Mouse (Mus musculus): ENCODE results near the gene Ccdc162. TPM values are rescaled to one million over a fixed set of nuclear protein-coding genes. Genes with fewer than 3 reads are reported as not detected.

The Ccdc162 gene
- 0.86 and 0.88 TPM in 2 replicates for polyA plus RNA-seq (2012; rRNA removed)

DNA sequence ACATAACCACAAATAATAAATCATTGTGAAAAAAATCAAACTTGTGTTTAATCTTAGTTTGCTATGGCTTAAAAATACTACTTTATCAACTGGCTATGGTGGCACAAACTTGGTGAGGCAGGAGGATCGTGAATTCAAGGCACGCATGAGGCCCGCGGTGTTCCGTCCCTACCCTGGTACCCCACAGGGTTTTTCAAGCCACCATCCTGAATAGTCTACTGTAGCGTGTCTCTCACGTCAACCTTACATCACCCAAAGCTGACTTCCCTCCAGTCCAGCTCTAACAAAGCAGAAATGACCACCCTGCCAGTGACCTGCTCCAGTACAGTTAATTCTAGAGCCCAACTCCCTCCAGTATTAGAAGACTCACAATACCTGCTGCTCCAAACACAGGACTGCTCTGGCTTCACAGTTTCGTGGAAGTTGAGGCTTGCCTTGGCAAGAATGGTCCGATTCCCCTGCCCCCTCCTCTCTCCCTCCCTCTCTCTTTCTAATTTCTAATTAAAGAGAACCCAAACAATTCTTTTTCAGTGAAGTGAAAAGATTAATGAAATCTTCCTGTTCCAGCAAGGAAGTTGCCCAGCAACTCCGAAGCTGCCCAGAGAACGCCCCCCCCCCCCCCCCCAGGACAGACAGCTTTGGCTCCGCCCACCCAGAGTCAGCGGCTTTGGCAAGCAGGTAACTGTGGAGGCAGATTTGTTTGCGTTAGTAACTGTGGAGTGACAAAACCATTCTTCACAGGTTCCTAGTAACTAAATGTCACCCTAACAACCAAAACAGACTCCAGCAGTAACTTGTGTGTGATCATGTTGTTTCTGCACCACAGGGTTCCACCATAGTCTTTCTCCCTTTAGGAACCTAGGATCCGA lies at the start of gene Ccdc162:
Gene Ccdc162 (minus strand): TSS at position 606 of the 869 bp plus-strand sequence.
- DNase-seq (ENCODE audit: low read depth, low spot score), result no peak

DNA sequence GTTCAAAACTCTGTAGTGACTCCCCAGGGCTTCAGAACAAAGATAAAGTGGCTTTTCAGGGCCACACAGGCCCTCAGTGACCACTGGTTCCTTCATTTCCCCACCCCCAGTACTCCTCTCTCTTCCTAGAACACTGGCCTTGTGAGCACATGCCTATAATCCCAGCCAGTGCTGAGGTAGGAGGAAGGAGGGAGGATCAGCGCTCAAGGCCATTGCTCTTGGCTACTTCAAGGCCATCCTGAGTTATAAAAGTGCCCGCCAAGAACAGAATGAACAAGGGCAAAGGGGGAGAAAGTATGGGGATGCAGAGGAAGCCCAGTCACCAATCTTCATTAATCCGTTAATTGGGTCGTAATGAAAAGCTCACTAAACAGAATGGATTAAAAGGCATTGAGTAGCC lies 49.2 kb upstream of the Ccdc162 start:
- WGBS, result 90% methylated on average over 4 of the region's 4 CpGs
- no peak for DNase-seq (ENCODE audit: low read depth, low spot score)

More for the DNA sequence above, at the start of gene Ccdc162:
- WGBS, result 59% methylated on average over 15 of the region's 15 CpGs

DNA sequence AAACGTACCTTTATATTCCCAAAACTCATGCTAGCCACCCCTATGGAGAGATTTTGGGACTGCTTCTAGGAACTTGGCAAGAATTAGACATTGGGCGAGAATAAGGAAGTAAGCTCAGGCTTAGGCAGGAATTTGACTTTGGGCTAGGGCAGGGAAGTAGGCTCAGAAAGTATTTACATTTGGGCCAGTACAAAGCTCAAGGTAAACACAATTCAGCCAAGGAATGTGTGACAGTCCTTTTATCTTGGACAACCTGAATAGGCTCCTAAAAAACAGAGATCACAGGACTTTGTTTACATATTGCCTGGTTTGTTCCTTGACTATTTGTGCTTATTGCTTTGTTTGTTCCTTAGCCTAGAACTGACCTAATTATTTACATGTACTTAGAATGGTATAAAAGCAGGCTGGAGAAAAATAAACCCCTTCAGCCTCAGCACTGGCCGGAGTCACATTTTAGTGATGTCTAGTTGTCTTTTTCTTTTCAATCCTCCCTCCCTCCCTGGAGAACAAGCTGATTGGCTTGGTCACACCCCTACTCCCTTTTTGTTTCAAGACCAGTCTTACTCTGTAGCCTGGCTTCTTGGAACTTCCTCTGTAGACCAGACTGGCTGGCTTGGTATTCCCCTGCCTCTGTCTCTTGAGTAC lies 47.4 kb upstream of the Ccdc162 start:
- DNase-seq (ENCODE audit: low read depth, low spot score), result no peak
- 66% methylated on average over 3 of the region's 3 CpGs for WGBS

- DNase-seq (ENCODE audit: low read depth, low spot score), result no peak
- 82% methylated on average over 3 of the region's 3 CpGs for WGBS
These were observed 44.4 kb upstream of the Ccdc162 start for GRCm38 (mm10) chr10:41760866-41761265.

- DNase-seq (ENCODE audit: low read depth, low spot score), result no peak
These were observed 41.6 kb upstream of the Ccdc162 start for GRCm38 (mm10) chr10:41758041-41758440.

DNA sequence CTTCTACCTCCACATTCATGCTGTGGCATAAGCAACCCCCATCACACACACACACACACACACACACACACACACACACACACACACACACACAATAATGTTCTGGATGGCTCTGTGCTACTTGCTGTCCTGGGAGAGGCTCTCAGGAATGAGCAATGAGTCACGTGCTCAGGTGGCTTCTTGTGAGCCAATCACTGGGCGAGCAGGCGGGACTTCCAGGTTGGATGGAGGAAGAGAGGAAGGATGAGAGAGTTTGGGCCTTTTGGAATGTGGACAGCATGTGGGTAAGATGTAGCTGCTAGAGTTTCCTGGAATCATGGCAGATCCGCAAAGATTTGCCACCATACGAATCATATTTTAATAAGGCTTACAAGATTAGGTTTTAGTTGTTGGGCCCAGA lies 40.8 kb upstream of the Ccdc162 start:
- no peak for DNase-seq (ENCODE audit: low read depth, low spot score)
- 95% methylated on average over 5 of the region's 5 CpGs for WGBS

DNA sequence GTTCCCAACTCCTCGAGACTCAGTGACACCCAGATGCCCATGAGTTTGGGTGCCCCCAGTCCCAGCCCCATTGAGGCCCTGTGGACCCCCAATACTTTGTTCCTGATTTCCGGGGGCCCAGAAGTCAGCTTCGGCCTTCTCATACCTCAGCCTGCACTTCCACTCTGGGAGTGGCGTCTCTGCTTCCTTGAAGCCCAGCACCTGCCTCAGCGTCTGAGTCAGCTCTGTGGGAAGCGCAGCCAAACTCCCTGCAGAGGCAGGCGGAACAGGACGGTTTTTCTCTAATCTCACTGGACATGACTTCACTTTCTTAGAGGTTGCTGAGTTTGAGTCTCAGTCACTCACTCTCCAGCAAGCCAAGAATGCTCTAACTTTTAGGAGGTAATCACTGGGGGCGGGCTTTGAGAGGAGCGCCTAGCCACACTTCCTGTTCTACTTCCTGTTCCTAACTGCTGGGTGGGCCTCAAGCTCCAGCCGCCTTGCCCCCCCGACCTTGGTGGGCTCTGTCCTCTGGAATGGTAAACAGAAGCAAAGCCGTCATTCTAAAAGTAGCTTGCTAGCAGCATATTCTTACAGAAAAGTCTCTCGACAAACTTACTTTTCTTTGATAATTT lies 35.5 kb upstream of the Ccdc162 start:
- WGBS, result 70% methylated on average over 14 of the region's 14 CpGs
- no peak for DNase-seq (ENCODE audit: low read depth, low spot score)

GRCm38 (mm10) chr10:41749306-41749705 lies 32.9 kb upstream of the Ccdc162 start:
- DNase-seq (ENCODE audit: low read depth, low spot score), result no peak
- WGBS, result 77% methylated on average over 3 of the region's 3 CpGs

- 93% methylated on average over 5 of the region's 5 CpGs for WGBS
- no peak for DNase-seq (ENCODE audit: low read depth, low spot score)
These were observed 30.1 kb upstream of the Ccdc162 start for GRCm38 (mm10) chr10:41746554-41746953.

GRCm38 (mm10) chr10:41744006-41744405 lies 27.6 kb upstream of the Ccdc162 start:
- DNase-seq (ENCODE audit: low read depth, low spot score), result no peak
- WGBS, result 71% methylated on average over 4 of the region's 4 CpGs

- no peak for DNase-seq (ENCODE audit: low read depth, low spot score)
- WGBS, result 79% methylated on average over 2 of the region's 2 CpGs
These were observed 23.8 kb upstream of the Ccdc162 start for GRCm38 (mm10) chr10:41740221-41740620.

DNA sequence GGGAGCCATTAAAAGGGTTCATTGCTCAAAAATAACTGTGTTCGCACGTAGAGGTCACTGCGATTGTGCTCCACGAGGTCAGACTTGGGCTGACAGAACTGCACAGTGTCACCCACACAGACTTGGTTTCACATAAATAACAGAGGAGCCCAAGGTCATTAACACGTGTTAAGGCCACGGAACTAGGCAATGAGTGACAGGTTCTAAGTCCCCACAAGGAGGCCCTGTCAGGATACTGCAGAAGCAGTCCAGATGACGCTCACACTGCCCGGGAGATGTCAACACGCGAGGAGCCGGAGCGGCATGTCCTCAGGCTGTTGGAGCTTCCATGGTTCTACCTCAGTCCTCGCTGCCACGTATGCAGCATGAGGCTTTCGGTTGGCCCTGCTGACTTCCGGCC lies 20.8 kb upstream of the Ccdc162 start:
- no peak for DNase-seq (ENCODE audit: low read depth, low spot score)
- WGBS, result 92% methylated on average over 16 of the region's 16 CpGs

GRCm38 (mm10) chr10:41735398-41735797 lies 19.0 kb upstream of the Ccdc162 start:
- WGBS, result 89% methylated on average over 6 of the region's 6 CpGs
- DNase-seq (ENCODE audit: low read depth, low spot score), result no peak

DNA sequence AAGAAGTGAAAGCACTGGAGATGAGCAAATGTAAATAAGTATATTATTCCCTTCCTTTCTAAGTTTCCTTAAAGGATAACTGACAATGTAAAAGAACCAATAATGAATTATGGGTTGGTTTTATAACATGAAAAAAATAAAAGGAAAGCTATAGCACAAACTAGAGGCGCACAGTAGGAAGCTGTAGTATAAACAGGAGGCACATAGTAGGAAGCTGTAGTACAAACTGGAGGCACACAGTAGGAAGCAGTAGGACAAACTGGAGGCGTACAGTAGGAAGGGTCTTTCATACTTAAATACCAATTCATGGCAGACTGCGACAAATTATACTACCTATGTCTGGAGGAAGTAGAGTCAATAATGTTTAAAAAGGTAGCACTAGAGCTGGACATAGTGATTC lies 16.8 kb upstream of the Ccdc162 start:
- 98% methylated on average over 3 of the region's 3 CpGs for WGBS
- no peak for DNase-seq (ENCODE audit: low read depth, low spot score)

DNA sequence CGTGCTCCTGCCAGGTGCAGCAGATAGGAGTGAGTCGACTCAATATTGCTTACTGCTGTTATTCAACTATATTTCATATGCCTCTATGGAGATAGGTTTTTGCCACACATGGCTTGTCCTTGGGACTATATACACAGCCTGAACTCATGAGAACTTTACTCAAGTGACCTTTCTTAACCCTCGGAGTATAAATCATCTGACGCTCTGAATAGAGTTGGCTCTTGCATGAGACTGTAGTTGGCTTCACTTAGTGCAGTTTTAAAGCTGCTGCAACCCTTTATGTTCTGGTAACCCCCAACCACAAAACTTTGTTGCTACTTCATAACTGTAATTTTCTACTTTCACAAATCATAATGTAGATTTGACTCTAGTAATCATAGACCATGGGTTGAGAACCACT lies 15.5 kb upstream of the Ccdc162 start:
- no peak for DNase-seq (ENCODE audit: low read depth, low spot score)
- WGBS, result 81% methylated on average over 4 of the region's 4 CpGs

GRCm38 (mm10) chr10:41730746-41731145 lies 14.3 kb upstream of the Ccdc162 start:
- 95% methylated on average over 10 of the region's 10 CpGs for WGBS
- no peak for DNase-seq (ENCODE audit: low read depth, low spot score)

- DNase-seq (ENCODE audit: low read depth, low spot score), result no peak
- WGBS, result 91% methylated on average over 9 of the region's 9 CpGs
These were observed 9.8 kb upstream of the Ccdc162 start for GRCm38 (mm10) chr10:41726215-41726614.

DNA sequence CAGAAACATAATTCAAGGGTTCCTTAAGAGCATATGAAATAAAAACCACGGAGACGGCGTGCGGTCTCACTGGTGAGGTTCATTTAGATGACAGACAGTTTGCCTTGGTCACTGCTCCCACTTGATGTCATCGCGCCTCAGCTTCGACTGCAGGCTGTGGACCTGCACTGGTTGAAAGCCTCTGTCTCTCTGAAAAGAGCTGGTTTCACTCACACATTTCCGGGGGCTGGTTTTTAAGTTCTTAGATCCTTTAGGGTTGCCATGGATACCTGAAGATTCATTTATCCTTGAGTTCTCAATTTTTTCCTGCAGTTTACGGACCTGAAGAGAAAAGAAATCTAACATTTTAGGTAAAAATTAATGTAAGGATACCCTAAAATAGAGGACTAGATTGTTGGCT lies 3.2 kb upstream of the Ccdc162 start:
- WGBS, result 87% methylated on average over 9 of the region's 9 CpGs
- DNase-seq (ENCODE audit: low read depth, low spot score), result no peak

DNA sequence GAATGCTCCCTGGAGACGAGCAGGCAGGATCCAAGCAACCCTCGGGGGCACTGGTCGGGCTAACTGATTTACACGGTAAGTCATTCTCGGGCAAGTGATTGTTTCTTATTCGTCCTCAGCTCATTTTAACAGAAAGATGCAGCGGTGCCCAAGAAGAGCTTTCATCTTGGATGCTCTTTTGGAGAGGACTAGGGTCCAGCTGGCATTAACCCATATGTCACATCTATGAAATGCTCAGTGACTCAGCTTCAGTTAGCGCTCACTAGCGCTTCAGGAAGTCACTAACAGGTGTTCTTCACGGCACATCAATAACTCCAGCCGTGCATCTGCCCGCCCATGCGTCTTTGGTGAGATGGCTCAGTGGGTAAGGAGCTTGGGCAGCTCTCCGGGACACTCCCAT lies 877 bp downstream of the Ccdc162 start:
- DNase-seq (ENCODE audit: low read depth, low spot score), result no peak
- WGBS, result 90% methylated on average over 14 of the region's 14 CpGs

- 63% methylated on average over 7 of the region's 7 CpGs for WGBS
- DNase-seq (ENCODE audit: low read depth, low spot score), result no peak
These were observed 5.0 kb downstream of the Ccdc162 start for GRCm38 (mm10) chr10:41711467-41711866.

GRCm38 (mm10) chr10:41710773-41711172 lies 5.7 kb downstream of the Ccdc162 start:
- no peak for DNase-seq (ENCODE audit: low read depth, low spot score)
- WGBS, result 73% methylated on average over 8 of the region's 8 CpGs

Data from large intestine, adult 2 months (tissue).